Mouse (Mus musculus): ENCODE results near the gene Foxo1.

GRCm38 (mm10) chr3:52296224-52296760 lies 28.2 kb downstream of the Foxo1 start:
- no peak for TF ChIP-seq CTCF (IDR thresholded peaks at IDR 0.05; ENCODE audit: borderline replicate concordance, extremely low read depth, insufficient read depth, insufficient read length)
- no peak for TF ChIP-seq POLR2A (IDR thresholded peaks at IDR 0.05; ENCODE audit: borderline replicate concordance, extremely low read depth, insufficient read depth, insufficient read length, poor library complexity, severe bottlenecking)

All from brain, embryonic 14.5 days (tissue).